Mouse (Mus musculus) gastrocnemius, postnatal 36 days (tissue): ENCODE results near the gene Reg1. TPM values are rescaled to one million over a fixed set of nuclear protein-coding genes. Genes with fewer than 3 reads are reported as not detected.
"Not testable (repeated sequence)": the region's sequence is repeated elsewhere in the genome, so short reads cannot be mapped to it uniquely, and the experiment has no call there.

ENCODE experiments used
- DNase-seq, 2 experiments: peaks; one replicate each; pipeline ENCODE4 v3.0.0; 2022
- intact Hi-C: fragments of 180-260 bp; cut with DNase I; formaldehyde crosslinking; loops from one replicate; pipeline ENCODE4 v1.15.1; 2025
- long read RNA-seq, 2 experiments: library from polyadenylated mRNA; stranded (forward); transcript quantifications; one replicate each; pipeline ENCODE4 v2.0.0; 2021
- total RNA-seq, 2 experiments: library from RNA; stranded (reverse); gene quantifications; 2 replicates each; pipeline ENCODE4 v1.2.3; 2021

Reg1 gene
- not detected for total RNA-seq
- long read RNA-seq, experiment 1: 0 reads
- long read RNA-seq, experiment 2: 0 reads

DNA sequence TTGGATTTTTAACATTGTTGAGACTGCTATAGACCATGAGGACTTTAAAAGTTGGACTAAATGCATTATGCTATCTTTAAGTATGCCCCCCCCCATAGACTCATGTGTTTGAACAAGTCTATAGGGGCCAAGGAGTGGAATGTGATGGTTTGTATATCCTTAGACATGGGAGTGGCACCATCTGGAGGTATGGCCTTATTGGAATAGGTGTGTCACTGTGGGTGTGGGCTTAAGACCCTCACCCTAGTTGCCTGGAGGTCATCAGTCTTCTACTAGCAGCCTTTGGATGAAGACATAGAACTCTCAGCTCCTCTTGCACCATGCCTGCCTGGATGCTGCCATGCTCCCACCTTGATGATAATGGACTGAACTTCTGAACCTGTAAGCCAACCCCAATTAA is at the start of gene Reg1:
Gene Reg1, plus strand, starts transcription at position 301 of the 400 bp plus-strand sequence.
- DNase-seq, intact Hi-C loops: not testable (repeated sequence)

DNA sequence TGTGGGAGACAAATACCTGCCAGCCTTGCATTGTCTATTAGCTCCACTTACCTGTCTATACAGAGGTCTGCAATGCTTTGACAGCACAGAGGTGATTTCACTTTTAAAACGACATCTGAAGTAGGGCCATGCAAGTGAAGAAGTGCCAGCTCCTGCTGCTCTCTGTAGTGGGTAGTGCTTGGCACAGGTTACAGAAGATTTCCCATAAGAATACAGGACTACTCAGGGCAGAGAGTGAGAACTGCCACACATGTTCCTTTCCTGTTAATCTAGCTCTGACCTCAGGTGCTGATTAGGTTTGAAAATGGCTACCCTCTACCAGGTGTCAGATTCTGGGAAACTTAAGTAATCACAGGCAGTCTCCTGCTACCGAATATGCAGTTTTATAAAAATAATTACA is 43.7 kb upstream of the Reg1 start, which contains the start of gene Reg3d:
Gene Reg3d, minus strand, starts transcription at position 101 of the 400 bp plus-strand sequence.
- no peak for DNase-seq
- intact Hi-C loops: no loop called here

DNA sequence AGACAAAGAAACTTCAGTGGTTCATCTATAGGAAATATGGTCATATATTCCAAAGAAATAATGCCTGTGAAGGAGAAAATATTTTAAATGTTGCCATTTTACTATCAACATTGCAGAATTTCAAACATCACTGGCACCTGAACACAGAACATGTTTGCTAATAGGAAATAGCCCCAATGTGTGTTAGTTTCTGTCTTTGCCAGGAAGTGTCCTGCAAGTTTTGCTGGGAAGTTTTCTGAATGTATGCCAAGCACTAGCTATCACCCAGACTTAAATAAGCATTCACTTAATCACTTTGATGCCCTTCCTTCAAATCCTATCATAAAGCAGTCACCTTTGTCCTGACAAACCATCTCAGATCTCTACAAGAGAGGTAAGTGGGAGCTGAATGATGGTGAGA is 42.1 kb upstream of the Reg1 start, which contains the start of gene Reg3a:
Gene Reg3a, plus strand, starts transcription at position 301 of the 400 bp plus-strand sequence.
- no peak for DNase-seq
- intact Hi-C loops: no loop called here

DNA sequence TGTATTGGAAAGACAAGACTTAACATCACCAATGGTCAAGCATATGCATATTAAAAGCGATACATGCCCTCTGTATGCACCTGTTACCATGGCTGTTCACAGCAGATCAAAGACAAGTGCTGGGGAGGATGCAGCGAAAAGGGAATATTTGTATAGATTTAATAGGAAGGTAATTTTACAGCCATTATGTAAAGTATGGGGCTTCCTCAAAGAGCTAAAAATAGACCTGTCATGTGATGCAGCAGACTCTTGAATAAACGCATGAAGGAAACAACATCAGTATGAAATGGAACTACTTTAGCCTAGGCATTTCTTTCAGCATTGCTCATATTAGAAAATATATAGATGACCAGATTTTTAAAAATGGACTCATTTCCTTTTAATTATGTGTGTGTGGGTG is 36.9 kb upstream of the Reg1 start:
- intact Hi-C loops: no loop called here

DNA sequence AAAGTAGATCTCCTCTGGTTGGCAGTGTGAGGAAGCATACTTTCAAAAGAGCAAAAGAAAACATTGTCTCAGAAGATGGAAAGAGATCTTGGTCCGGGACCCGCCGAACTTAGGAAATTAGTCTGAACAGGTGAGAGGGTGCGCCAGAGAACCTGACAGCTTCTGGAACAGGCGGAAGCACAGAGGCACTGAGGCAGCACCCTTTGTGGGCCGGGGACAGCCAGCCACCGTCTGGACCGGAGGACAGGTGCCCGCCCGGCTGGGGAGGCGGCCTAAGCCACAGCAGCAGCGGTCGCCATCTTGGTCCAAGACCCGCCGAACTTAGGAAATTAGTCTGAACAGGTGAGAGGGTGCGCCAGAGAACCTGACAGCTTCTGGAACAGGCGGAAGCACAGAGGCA is 27.2 kb upstream of the Reg1 start, which contains the start of gene Reg2:
Gene Reg2, plus strand, starts transcription at position 301 of the 400 bp plus-strand sequence.
- intact Hi-C loops, DNase-seq: not testable (repeated sequence)

More for the DNA sequence above, 36.9 kb upstream of the Reg1 start:
- DNase-seq: no peak

DNA sequence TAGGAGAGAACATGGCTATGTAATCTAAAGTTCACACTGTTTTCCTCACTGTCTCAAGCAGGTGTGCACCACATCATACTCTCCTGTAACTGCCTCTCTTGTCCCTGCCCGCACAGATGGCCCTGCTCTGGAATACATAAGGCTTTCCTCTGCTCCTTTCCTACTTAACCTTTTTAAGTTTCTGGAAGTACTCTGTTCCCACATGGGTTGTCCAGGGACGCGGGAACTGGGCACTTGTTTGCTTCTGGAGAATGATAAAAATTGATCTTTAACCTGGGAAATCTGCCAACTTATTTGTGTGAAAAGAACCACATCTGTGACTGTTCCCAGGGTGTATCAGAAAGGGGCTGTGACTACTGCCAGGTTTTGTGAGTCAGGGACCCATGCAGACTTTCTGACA is 3.0 kb downstream of the Reg1 start:
- intact Hi-C loops: no loop called here
- no peak for DNase-seq

DNA sequence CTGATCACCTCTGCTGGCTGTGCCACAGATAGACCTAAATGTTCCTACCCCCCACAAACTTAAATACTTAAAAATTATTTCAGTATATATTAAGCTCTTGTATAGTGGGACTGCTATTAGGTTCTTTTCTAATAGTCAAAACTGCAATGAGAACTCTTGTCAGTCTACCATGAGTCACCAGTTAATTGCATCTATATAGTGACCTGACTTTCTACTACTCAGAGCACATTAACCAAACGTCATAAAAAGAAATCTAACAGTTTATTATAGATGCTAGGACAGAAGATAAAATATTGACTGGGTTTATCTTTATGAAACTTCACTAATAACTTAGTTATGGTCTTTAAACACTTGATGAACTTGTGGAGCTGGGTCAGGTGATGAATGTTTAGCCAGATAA is 24.7 kb downstream of the Reg1 start:
- DNase-seq: no peak

DNA sequence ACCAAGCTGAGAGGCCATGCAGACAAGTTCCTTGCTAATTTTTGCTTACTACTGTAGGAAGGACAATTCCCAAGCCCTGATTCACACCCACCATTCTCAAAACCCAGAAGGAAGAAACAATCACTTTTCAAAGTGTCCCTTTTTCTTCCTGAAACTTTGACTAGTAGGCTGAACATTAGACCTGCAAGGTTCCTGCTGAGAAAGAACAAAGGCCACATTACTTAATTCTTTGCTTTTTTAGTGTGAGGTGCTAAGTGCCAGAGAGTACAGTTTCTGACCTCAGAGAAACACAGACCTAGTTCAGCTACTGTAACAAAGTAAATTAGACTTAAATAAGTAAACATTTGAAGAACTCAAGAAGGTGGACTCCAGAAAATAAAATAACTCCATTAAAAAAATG is 25.9 kb downstream of the Reg1 start:
- intact Hi-C loops: no loop called here
- DNase-seq: no peak

More for the DNA sequence above, 24.7 kb downstream of the Reg1 start:
- intact Hi-C loops: no loop called here

DNA sequence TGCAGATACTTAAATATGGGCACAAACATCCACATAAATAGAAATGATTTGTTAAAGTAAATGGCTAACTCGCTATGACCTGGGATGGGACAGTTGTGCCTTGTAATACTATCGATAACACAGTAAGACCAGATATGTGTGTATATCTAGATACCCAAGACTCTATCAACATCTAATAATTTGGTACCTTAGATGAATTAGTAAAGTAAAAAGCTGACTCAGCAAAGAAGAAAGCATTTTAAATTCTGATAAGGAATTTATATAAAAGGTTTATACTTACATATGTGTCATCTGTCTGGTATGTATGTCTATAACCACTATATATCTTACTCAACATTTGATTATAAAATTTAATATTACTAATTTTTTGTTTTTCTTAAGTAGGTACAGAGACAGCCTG is 30.3 kb downstream of the Reg1 start:
- intact Hi-C loops: no loop called here
- no peak for DNase-seq

DNA sequence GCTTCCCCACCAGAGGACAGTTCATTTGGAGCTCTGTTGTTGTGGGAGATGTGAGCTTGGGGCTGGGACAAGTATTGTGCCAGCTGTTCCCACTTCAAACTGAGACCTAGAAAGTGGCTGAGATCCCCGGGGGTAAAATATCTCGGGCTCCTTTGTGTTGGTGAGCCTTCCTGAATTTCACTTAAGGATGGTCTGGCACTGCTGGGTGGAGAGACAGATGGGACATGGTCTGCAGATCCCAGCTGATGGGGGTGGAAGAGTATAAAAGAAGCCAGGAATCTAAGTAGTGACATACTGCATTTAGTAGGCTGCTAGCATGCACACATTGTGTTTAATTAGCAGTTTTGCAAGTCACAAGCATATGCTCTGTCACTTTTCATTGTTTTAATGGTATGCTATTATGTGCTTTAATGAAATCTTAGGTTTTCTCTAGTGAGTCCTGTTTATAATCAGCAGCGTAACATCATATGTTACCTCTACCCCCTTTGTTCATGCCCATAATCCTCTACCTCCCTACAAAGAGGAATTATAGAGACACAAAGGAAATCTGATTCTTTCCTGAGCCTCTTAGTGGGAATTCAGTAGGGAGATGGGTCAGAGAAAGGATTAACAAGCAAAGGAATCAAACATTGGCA is 37.8 kb downstream of the Reg1 start:
- intact Hi-C loops: no loop called here
- no peak for DNase-seq

DNA sequence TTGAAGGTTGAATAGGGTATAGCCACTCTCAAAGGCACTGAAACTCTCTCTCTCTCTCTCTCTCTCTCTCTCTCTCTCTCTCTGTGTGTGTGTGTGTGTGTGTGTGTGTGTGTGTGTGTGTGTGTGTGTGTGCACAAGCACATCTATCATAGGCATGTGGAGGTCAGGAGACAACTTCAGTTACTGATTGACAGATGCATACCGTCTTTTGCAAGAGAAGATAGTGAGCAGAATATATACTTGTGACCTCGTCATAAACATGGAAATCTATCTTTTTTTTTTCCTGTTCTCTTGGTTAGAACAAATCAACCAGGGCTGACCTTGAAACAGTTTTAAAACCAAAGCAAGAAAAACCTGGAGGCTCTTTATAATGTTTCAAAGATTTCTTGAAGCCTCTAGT is 39.8 kb downstream of the Reg1 start:
- intact Hi-C loops: no loop called here
- no peak for DNase-seq

DNA sequence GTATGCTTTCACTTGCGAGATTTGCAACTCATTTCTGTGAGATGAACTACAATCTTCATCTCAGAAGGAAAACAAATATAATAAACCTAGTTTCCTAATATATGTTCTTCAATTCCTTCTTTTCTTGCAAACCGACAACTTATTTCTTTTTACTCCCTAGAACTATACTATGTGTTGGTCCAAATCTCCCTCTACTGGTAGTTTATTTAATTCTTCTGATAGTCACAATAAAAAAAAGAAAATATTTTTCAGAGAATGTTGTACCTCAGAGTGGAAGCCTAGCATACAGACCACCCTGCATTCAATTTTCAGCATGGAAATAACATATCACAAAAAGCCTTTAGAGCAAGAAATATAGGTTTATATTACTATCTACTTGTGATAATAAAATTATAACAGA is 40.8 kb downstream of the Reg1 start:
- intact Hi-C loops: no loop called here

DNA sequence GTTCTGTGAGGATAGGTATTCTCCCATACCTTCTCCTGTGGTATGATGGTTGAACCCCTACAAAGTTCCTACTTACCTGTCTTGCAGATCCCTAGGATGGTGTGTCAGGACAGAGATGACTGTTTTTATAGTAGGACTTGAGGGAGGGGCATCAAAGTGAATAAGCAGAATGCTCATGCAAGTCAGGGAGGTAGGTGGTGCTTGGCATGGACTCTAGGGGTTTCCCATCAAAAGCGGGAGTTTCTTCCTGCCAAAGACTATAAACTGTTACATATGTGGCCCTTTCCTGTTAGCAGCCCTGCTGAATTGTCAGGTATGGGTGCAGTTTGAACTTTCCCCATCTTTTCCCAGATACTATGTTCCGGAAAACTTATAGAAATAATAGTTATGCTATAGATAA is 46.3 kb downstream of the Reg1 start, which contains the start of gene Reg3g:
Gene Reg3g, minus strand, starts transcription at position 101 of the 400 bp plus-strand sequence.
- DNase-seq: no peak
- intact Hi-C loops: no loop called here

More for the DNA sequence above, 40.8 kb downstream of the Reg1 start:
- no peak for DNase-seq

DNA sequence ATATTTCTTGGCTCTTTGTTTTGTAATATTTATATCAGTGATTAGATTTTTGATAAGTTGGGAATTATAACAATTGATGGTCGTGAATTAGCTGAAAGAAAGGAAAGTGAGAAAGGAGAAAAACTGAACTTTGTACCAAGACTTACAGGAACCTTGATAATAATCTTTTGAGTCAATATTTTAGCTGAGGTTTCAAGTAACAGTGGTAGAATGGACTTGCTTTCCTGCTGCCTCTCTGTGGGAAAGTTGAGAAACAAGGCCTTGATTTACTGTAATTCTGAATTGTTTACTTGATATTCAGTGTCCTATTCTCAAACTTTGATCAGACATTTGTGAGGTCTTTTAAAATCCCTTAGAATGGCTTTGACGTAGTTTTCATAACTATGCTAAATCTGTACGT is 46.8 kb downstream of the Reg1 start:
- intact Hi-C loops: no loop called here
- no peak for DNase-seq

Other genes starting within 250 kb of the Reg1 start
- gene Reg3b, start 52.1 kb upstream of the Reg1 start, total RNA-seq: not detected
- gene Reg3d, start 43.8 kb upstream of the Reg1 start, total RNA-seq: not detected
- not detected for gene Reg3a, start 42.0 kb upstream of the Reg1 start, total RNA-seq
- gene Reg2, start 27.1 kb upstream of the Reg1 start, total RNA-seq: not detected
- gene Reg3g, start 46.2 kb downstream of the Reg1 start, total RNA-seq: not detected